Mouse (Mus musculus) heart, embryonic 10.5 days (tissue): ENCODE results near the gene Sema3b. TPM values are rescaled to one million over a fixed set of nuclear protein-coding genes. Genes with fewer than 3 reads are reported as not detected.

ENCODE experiments used
- DNase-seq: peaks from one replicate; pipeline ENCODE4 v3.0.0-alpha.2; 2017; ENCODE audit warnings: low spot score
- H3K27ac ChIP-seq: fragments of 300-500 bp; sonication (generic); 2 replicates; pipeline ENCODE4 v1.5.1; 2016; ENCODE audit warnings: mild to moderate bottlenecking
- H3K27me3 ChIP-seq: fragments of 300-500 bp; sonication (generic); 2 replicates; pipeline ENCODE4 v1.6.1; 2016; ENCODE audit warnings: mild to moderate bottlenecking; ENCODE audit not compliant: poor library complexity, insufficient read depth, severe bottlenecking
- H3K36me3 ChIP-seq: fragments of 300-500 bp; sonication (generic); 2 replicates; pipeline ENCODE4 v1.6.1; 2016; ENCODE audit warnings: mild to moderate bottlenecking, moderate library complexity
- H3K4me1 ChIP-seq: fragments of 300-500 bp; sonication (generic); 2 replicates; pipeline ENCODE4 v1.6.1; 2016; ENCODE audit warnings: mild to moderate bottlenecking
- H3K4me3 ChIP-seq: fragments of 300-500 bp; sonication (generic); 2 replicates; pipeline ENCODE4 v1.5.1; 2016; ENCODE audit warnings: mild to moderate bottlenecking, moderate library complexity
- H3K9me3 ChIP-seq: fragments of 300-500 bp; sonication (generic); 2 replicates; pipeline ENCODE4 v1.6.1; 2016; ENCODE audit warnings: mild to moderate bottlenecking, moderate library complexity
- WGBS: fragments of 180-500 bp; shearing (Covaris S2); methylation state at CpG from one replicate; pipeline ENCODE4 v1.1.7; 2016; 5-methylcytosine and 5-hydroxymethylcytosine counted together
- polyA plus RNA-seq: library from polyadenylated mRNA; unstranded; fragments of >200 nt; fragmentation: Nextera tagmentation; extraction: Ambion mirVana; gene quantifications from 2 replicates; pipeline ENCODE4 v1.2.1, GENCODE M21; 2016

The Sema3b gene
- polyA plus RNA-seq, 1 experiment from 2014 or later, result 4.9 TPM

- Histone ChIP-seq H3K36me3 (peaks cover 28% of the 10 kb centered on the region), H3K27ac (peak overlapping the region; percentile 83), H3K9me3 (no peaks in the 10 kb centered on the region), H3K4me3 (peak overlapping the region; percentile 33), H3K27me3 (no peaks in the 10 kb centered on the region), H3K4me1 (peaks cover 88% of the 10 kb centered on the region)
- DNase-seq, result no peak
- 6% methylated on average over 4 of the region's 4 CpGs for WGBS
Measured at GRCm38 (mm10) chr9:107630576-107630975, 21.5 kb upstream of the Sema3b start.

DNA sequence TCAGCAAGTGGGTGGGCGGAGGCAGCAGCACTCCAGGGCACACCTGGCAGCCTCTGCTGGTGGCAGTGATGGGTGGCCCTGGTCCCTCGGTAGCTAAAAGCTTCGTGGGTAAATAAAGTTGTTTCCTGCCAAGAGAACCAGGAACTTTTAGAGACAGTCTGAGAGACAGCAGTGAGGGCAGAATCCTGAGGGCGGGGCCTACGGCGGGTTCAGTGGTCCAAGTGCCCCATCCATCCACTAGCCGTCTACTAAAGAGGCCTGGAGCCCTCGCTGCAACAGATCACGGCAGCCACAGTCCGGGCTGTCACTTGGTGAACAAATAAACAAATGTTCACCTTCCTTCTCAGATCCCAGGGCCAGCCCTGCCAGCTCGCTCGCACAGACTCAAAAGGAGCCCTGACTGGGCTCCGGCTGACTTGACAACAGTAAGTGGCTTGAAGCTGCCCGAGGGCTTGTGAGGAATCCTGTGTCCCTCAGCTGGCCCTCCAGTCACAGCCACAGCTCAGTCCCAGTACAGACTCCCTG lies 20.9 kb upstream of the Sema3b start:
- Histone ChIP-seq H3K36me3 (peaks cover 34% of the 10 kb centered on the region), H3K27ac (peak overlapping the region; percentile 83), H3K27me3 (no peaks in the 10 kb centered on the region), H3K4me3 (peak overlapping the region; percentile 33), H3K4me1 (peaks cover 89% of the 10 kb centered on the region), H3K9me3 (no peaks in the 10 kb centered on the region)
- 20% methylated on average over 14 of the region's 14 CpGs for WGBS
- DNase-seq, result no peak

DNA sequence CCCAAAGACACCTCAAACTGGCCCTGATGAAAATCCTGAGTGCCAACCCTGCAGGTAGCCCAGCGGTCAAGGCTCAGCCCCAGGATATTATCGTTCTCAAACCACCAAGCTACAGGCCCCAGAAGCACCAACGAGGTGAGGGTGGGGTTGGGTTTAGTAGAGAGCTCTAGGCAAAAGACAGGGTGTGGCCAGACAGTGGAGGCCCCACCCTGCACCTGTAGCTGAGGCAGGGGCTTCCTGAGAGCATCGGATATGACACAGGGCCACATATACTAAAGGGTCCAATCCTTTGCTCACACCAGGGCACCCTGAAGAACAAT lies 20.3 kb upstream of the Sema3b start:
- Histone ChIP-seq H3K9me3 (no peaks in the 10 kb centered on the region), H3K27ac (peak overlapping the region; percentile 90), H3K36me3 (peaks cover 40% of the 10 kb centered on the region), H3K4me3 (peak overlapping the region; percentile 42; the same call in 1 of the 2 replicates), H3K4me1 (peaks cover 94% of the 10 kb centered on the region), H3K27me3 (no peaks in the 10 kb centered on the region)
- no peak for DNase-seq
- 33% methylated on average over 4 of the region's 4 CpGs for WGBS

- Histone ChIP-seq H3K9me3 (no peaks in the 10 kb centered on the region), H3K27ac (peak overlapping the region; percentile 90), H3K27me3 (no peaks in the 10 kb centered on the region), H3K4me3 (peak overlapping the region; percentile 42; the same call in 1 of the 2 replicates), H3K36me3 (peaks cover 45% of the 10 kb centered on the region), H3K4me1 (peaks cover 94% of the 10 kb centered on the region)
- WGBS, result 44% methylated on average over 13 of the region's 15 CpGs
- DNase-seq, result no peak
Measured at GRCm38 (mm10) chr9:107628721-107629410, 19.8 kb upstream of the Sema3b start.

GRCm38 (mm10) chr9:107627387-107628255 lies 18.6 kb upstream of the Sema3b start:
- 31% methylated on average over 20 of the region's 20 CpGs for WGBS
- Histone ChIP-seq H3K27ac (peak overlapping the region; percentile 90), H3K4me3 (peak overlapping the region; percentile 42)

DNA sequence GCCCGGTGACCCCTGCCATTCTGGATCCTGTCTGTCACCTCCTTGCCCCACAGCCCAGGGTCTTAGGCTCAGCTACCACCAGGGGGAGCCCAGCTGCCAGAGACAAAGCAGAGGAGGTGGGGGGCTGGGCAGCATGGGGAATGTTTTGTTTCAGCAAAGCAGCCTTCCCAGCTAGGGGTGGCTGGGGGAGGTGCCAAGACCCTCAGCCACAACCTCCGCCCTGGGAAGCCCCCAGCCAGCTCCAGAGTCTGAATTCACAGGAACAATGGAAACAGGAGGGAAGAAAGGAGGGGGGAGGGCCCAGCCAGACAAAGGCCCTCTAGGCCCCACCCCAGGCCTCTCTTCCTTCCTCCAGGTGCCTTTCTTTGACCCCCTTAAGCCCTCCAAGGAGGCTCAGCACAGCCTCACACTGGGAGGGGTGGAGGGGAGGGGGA lies 17.8 kb upstream of the Sema3b start:
- peaks cover 57% of the 10 kb centered on the region for H3K36me3 ChIP-seq
- DNase-seq, result peak; percentile 92
- no peaks in the 10 kb centered on the region for H3K9me3 ChIP-seq
- H3K27me3 ChIP-seq, result no peaks in the 10 kb centered on the region
- H3K27ac ChIP-seq, result peak overlapping the region; percentile 90
- peaks cover 79% of the 10 kb centered on the region for H3K4me1 ChIP-seq
- H3K4me3 ChIP-seq, result peak overlapping the region; percentile 42
- WGBS, result 0% methylated on average over 2 of the region's 2 CpGs

More at GRCm38 (mm10) chr9:107627387-107628255, 18.6 kb upstream of the Sema3b start:
- no peak for DNase-seq
- H3K9me3 ChIP-seq, result no peaks in the 10 kb centered on the region
- H3K36me3 ChIP-seq, result peaks cover 55% of the 10 kb centered on the region
- peaks cover 87% of the 10 kb centered on the region for H3K4me1 ChIP-seq
- no peaks in the 10 kb centered on the region for H3K27me3 ChIP-seq

- peaks cover 74% of the 10 kb centered on the region for H3K4me1 ChIP-seq
- peak overlapping the region; percentile 42 for H3K4me3 ChIP-seq
- H3K27me3 ChIP-seq, result no peaks in the 10 kb centered on the region
- H3K27ac ChIP-seq, result peak overlapping the region; percentile 90
- WGBS, result 51% methylated on average over 14 of the region's 15 CpGs
- peaks cover 55% of the 10 kb centered on the region for H3K36me3 ChIP-seq
- no peaks in the 10 kb centered on the region for H3K9me3 ChIP-seq
- no peak for DNase-seq
Measured at GRCm38 (mm10) chr9:107626158-107626843, 17.3 kb upstream of the Sema3b start.

GRCm38 (mm10) chr9:107625351-107626128 lies 16.5 kb upstream of the Sema3b start:
- no peaks in the 10 kb centered on the region for H3K27me3 ChIP-seq
- H3K4me3 ChIP-seq, result no peak overlapping the region
- no peaks in the 10 kb centered on the region for H3K9me3 ChIP-seq
- DNase-seq, result no peak
- H3K36me3 ChIP-seq, result peaks cover 57% of the 10 kb centered on the region
- peak overlapping the region; percentile 90 for H3K27ac ChIP-seq
- WGBS, result 85% methylated on average over 12 of the region's 12 CpGs
- peaks cover 72% of the 10 kb centered on the region for H3K4me1 ChIP-seq

GRCm38 (mm10) chr9:107624951-107625350 lies 15.9 kb upstream of the Sema3b start:
- no peaks in the 10 kb centered on the region for H3K27me3 ChIP-seq
- H3K4me1 ChIP-seq, result peaks cover 72% of the 10 kb centered on the region
- peaks cover 63% of the 10 kb centered on the region for H3K36me3 ChIP-seq
- DNase-seq, result no peak
- H3K27ac ChIP-seq, result peak overlapping the region; percentile 56
- no peak overlapping the region for H3K4me3 ChIP-seq
- WGBS, result 79% methylated on average over 3 of the region's 3 CpGs
- no peaks in the 10 kb centered on the region for H3K9me3 ChIP-seq

DNA sequence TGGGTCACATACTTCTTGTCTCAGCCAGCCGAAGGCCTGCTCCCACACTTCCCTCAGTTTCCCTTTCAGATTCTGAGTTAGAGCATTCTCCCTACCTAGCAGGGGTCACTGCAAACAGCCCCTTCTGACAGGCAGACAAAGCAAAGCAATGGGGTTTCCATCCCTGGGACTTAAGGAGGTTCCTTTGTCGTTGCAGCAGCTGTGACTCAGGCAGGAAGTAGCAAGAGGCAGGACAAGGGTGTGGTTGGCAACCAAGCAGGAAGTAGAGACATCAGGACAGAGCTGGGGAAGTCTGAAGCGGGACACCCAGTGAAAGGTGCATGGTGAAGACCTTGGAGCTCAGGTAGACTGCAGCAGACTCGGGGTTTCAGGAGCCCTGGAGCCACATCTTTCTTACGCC lies 15.5 kb upstream of the Sema3b start:
- 65% methylated on average over 5 of the region's 5 CpGs for WGBS
- no peak overlapping the region for H3K4me3 ChIP-seq

GRCm38 (mm10) chr9:107620954-107621353 lies 11.9 kb upstream of the Sema3b start:
- no peak overlapping the region for H3K27ac ChIP-seq

More for the DNA sequence above, 15.5 kb upstream of the Sema3b start:
- Histone ChIP-seq H3K4me1 (peaks cover 72% of the 10 kb centered on the region), H3K9me3 (no peaks in the 10 kb centered on the region), H3K27ac (peak overlapping the region; percentile 56), H3K27me3 (no peaks in the 10 kb centered on the region), H3K36me3 (peaks cover 67% of the 10 kb centered on the region)
- DNase-seq, result no peak

DNA sequence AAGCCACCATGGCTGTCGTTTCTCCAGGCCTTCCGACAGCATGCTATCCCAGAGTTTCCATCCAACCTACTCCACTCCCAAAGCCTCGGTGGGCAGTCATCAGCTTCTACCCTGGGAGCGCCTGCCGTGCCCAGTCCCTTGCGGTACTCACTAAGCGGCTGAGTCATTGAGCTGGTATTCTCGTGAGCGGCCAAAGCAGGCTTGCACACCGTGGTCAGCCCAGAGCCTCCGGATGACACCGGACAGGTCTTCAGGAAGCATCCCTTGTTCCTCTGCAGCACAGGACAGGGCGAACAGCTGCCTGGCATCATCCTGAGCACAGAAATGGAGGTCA lies 10.5 kb upstream of the Sema3b start:
- peak overlapping the region; percentile 79 for H3K27ac ChIP-seq
- H3K36me3 ChIP-seq, result peaks cover 86% of the 10 kb centered on the region
- peak; percentile 94 for DNase-seq
- peak overlapping the region; percentile 25 for H3K4me3 ChIP-seq
- H3K9me3 ChIP-seq, result no peaks in the 10 kb centered on the region
- peaks cover 55% of the 10 kb centered on the region for H3K4me1 ChIP-seq
- 38% methylated on average over 13 of the region's 13 CpGs for WGBS
- no peaks in the 10 kb centered on the region for H3K27me3 ChIP-seq

More at GRCm38 (mm10) chr9:107620954-107621353, 11.9 kb upstream of the Sema3b start:
- Histone ChIP-seq H3K4me3 (no peak overlapping the region), H3K36me3 (peaks cover 85% of the 10 kb centered on the region), H3K9me3 (no peaks in the 10 kb centered on the region), H3K4me1 (peaks cover 57% of the 10 kb centered on the region), H3K27me3 (no peaks in the 10 kb centered on the region)
- no peak for DNase-seq
